Mouse (Mus musculus): ENCODE measurements around the gene Prkcz. TPM values are rescaled to one million over a fixed set of nuclear protein-coding genes. Genes with fewer than 3 reads are reported as not detected.

Gene Prkcz
- polyA plus RNA-seq, 1 experiment, result 73.8 TPM

DNA sequence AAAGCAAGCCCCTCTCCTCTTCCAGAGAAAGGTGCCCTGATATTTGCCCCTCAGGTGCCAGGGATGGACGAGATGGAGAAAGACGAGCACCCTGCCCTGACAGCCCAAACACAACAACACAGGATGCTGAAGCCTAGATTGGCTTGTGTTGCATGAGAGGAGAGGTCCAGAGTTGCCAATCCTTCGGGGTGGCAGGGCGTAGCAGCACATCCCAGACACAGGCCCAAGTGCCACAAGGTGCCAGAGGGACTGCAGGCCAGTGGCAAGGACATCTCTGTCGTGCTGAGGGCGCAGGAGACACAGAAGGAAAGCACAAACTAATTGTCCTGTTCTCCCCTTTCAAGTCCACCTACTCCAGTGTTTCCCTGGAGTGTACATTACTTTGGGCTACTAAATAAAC lies 147.0 kb downstream of the Prkcz start:
- WGBS, result 50% methylated on average over 6 of the region's 6 CpGs
- Histone ChIP-seq H3K4me3 (ENCODE audit: low read depth, low read length) (no peak overlapping the region), H3K4me1 (ENCODE audit: control insufficient read depth, insufficient read depth, insufficient read length, low read length) (peaks cover 64% of the 10 kb centered on the region), H3K27me3 (ENCODE audit: control insufficient read depth, insufficient read depth, low read length) (no peaks in the 10 kb centered on the region), H3K27ac (ENCODE audit: insufficient read depth, low read depth, low read length) (no peak overlapping the region), H3K36me3 (ENCODE audit: control insufficient read depth, insufficient read depth, low read length) (peaks cover 10% of the 10 kb centered on the region)
- TF ChIP-seq CTCF (IDR thresholded peaks at IDR 0.05; ENCODE audit: extremely low read depth, insufficient read length, insufficient replicate concordance, low read depth, low read length) (no peak), POLR2A (IDR thresholded peaks at IDR 0.05; ENCODE audit: low read depth, low read length) (no peak)

DNA sequence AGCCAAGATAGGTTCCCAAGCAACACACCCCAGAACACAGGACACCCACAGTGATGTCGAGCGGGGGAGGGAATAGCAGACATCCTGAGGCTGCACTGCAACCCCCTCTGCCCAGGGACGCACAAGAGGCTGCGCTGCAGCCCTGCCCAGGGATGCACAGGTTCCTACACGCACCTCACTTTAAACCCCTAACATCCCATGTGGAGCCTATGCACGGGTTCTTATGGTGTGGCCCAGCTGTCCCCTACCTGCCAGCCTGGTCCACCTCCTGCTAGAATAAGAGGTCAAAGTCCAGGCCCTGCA lies 147.5 kb downstream of the Prkcz start:
- Histone ChIP-seq H3K36me3 (ENCODE audit: control insufficient read depth, insufficient read depth, low read length) (peaks cover 10% of the 10 kb centered on the region), H3K4me1 (ENCODE audit: control insufficient read depth, insufficient read depth, insufficient read length, low read length) (peaks cover 62% of the 10 kb centered on the region), H3K27me3 (ENCODE audit: control insufficient read depth, insufficient read depth, low read length) (no peaks in the 10 kb centered on the region), H3K27ac (ENCODE audit: insufficient read depth, low read depth, low read length) (no peak overlapping the region), H3K4me3 (ENCODE audit: low read depth, low read length) (no peak overlapping the region)
- 43% methylated on average over 6 of the region's 6 CpGs for WGBS
- TF ChIP-seq POLR2A (IDR thresholded peaks at IDR 0.05; ENCODE audit: low read depth, low read length) (no peak), CTCF (IDR thresholded peaks at IDR 0.05; ENCODE audit: extremely low read depth, insufficient read length, insufficient replicate concordance, low read depth, low read length) (no peak)

DNA sequence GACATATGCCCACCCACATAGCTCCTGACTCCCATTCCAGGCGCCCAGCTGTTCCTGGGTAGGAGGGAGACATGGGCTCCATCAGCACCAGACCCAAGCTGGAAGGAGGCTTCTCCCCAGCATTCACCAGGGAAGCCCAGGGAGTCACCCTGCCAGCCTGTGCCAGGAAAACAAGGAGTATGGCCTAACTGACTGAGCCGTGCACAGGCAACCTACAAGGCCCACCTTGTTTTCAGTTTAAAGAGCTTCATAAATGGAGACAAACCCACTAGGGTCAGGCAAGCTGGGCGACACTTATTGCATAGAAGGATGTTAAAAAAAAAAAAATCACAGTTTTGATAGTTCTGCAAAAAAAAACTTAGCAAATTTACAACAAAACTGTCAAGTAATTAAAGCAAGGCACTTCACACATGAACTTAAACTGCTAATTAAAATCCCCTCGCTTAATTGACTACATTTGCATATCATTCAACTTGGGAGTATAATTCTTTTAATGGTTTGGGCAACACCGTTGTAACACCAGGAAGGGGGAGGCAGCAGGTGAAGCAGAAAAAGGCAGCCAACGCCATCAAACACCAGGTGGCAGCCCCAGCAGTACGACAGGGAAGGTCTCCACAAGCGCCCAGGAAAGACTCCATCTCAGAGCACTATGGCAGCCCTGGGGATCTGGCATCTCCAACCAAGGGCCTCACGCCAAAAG lies 148.0 kb downstream of the Prkcz start:
- WGBS, result 41% methylated on average over 9 of the region's 9 CpGs
- H3K27ac ChIP-seq (ENCODE audit: insufficient read depth, low read depth, low read length), result no peak overlapping the region
- peaks cover 10% of the 10 kb centered on the region for H3K36me3 ChIP-seq (ENCODE audit: control insufficient read depth, insufficient read depth, low read length)
- peaks cover 62% of the 10 kb centered on the region for H3K4me1 ChIP-seq (ENCODE audit: control insufficient read depth, insufficient read depth, insufficient read length, low read length)
- no peak for TF ChIP-seq POLR2A (IDR thresholded peaks at IDR 0.05; ENCODE audit: low read depth, low read length)
- no peak for TF ChIP-seq CTCF (IDR thresholded peaks at IDR 0.05; ENCODE audit: extremely low read depth, insufficient read length, insufficient replicate concordance, low read depth, low read length)
- H3K4me3 ChIP-seq (ENCODE audit: low read depth, low read length), result no peak overlapping the region
- no peaks in the 10 kb centered on the region for H3K27me3 ChIP-seq (ENCODE audit: control insufficient read depth, insufficient read depth, low read length)

Other genes starting within 250 kb of the Prkcz start
- gene Ski, start 138.8 kb downstream of the Prkcz start, polyA plus RNA-seq (2012; rRNA removed), result 27.8 and 48.0 TPM in 2 replicates
- gene Faap20, start 111.6 kb downstream of the Prkcz start, polyA plus RNA-seq (2012; rRNA removed), result 22.5 and 52.0 TPM in 2 replicates
- 0.55 and 1.3 TPM in 2 replicates for gene Gabrd, start 36.8 kb upstream of the Prkcz start, polyA plus RNA-seq (2012; rRNA removed)
- 0.11 and 1.4 TPM in 2 replicates for gene Cfap74, start 47.8 kb upstream of the Prkcz start, polyA plus RNA-seq (2012; rRNA removed)
- 0.69 and 2.1 TPM in 2 replicates for gene Tmem52, start 107.8 kb upstream of the Prkcz start, polyA plus RNA-seq (2012; rRNA removed)
- gene Gnb1, start 130.0 kb upstream of the Prkcz start, polyA plus RNA-seq (2012; rRNA removed), result 690 and 1,603 TPM in 2 replicates
- 76.8 and 135 TPM in 2 replicates for gene Nadk, start 201.0 kb upstream of the Prkcz start, polyA plus RNA-seq (2012; rRNA removed)
- 14.2 and 20.1 TPM in 2 replicates for gene Slc35e2, start 240.1 kb upstream of the Prkcz start, polyA plus RNA-seq (2012; rRNA removed)